Mouse (Mus musculus): ENCODE data around the gene Ap4s1.

The Ap4s1 gene

GRCm38 (mm10) chr12:51704572-51704971, 13.7 kb downstream of the Ap4s1 start:
- no peak for DNase-seq (ENCODE audit: low spot score)

- no peak for DNase-seq (ENCODE audit: low spot score)
Measured at GRCm38 (mm10) chr12:51705778-51706177, 14.9 kb downstream of the Ap4s1 start.

GRCm38 (mm10) chr12:51706673-51707235, 15.9 kb downstream of the Ap4s1 start:
- no peak for DNase-seq (ENCODE audit: low spot score)

- no peak for DNase-seq (ENCODE audit: low spot score)
Measured at GRCm38 (mm10) chr12:51708941-51709686, 18.3 kb downstream of the Ap4s1 start.

- DNase-seq (ENCODE audit: low spot score): no peak
Measured at GRCm38 (mm10) chr12:51709741-51710140, 18.9 kb downstream of the Ap4s1 start.

GRCm38 (mm10) chr12:51710154-51710553, 19.3 kb downstream of the Ap4s1 start:
- DNase-seq (ENCODE audit: low spot score): no peak

GRCm38 (mm10) chr12:51712685-51713084, 21.9 kb downstream of the Ap4s1 start:
- DNase-seq (ENCODE audit: low spot score): peak; percentile 20

- no peak for DNase-seq (ENCODE audit: low spot score)
Measured at GRCm38 (mm10) chr12:51718617-51719016, 27.8 kb downstream of the Ap4s1 start.

- no peak for DNase-seq (ENCODE audit: low spot score)
Measured at GRCm38 (mm10) chr12:51721836-51722235, 31.0 kb downstream of the Ap4s1 start.

GRCm38 (mm10) chr12:51729058-51729457, 38.2 kb downstream of the Ap4s1 start:
- no peak for DNase-seq (ENCODE audit: low spot score)

- DNase-seq (ENCODE audit: low spot score): no peak
Measured at GRCm38 (mm10) chr12:51729827-51730226, 39.0 kb downstream of the Ap4s1 start.

- no peak for DNase-seq (ENCODE audit: low spot score)
Measured at GRCm38 (mm10) chr12:51734605-51735211, 43.9 kb downstream of the Ap4s1 start.

GRCm38 (mm10) chr12:51735840-51736271, 45.0 kb downstream of the Ap4s1 start:
- peak; percentile 24 for DNase-seq (ENCODE audit: low spot score)

- no peak for DNase-seq (ENCODE audit: low spot score)
Measured at GRCm38 (mm10) chr12:51736381-51736780, 45.5 kb downstream of the Ap4s1 start.

- no peak for DNase-seq (ENCODE audit: low spot score)
Measured at GRCm38 (mm10) chr12:51736807-51737206, 46.0 kb downstream of the Ap4s1 start.

- DNase-seq (ENCODE audit: low spot score): no peak
Measured at GRCm38 (mm10) chr12:51741690-51742089, 50.9 kb downstream of the Ap4s1 start.

GRCm38 (mm10) chr12:51744957-51745356, 54.1 kb downstream of the Ap4s1 start:
- no peak for DNase-seq (ENCODE audit: low spot score)

- DNase-seq (ENCODE audit: low spot score): no peak
Measured at GRCm38 (mm10) chr12:51747348-51747747, 56.5 kb downstream of the Ap4s1 start.

GRCm38 (mm10) chr12:51755938-51756598, 65.2 kb downstream of the Ap4s1 start:
- DNase-seq (ENCODE audit: low spot score): no peak

- DNase-seq (ENCODE audit: low spot score): no peak
Measured at GRCm38 (mm10) chr12:51756599-51756961, 65.7 kb downstream of the Ap4s1 start.

- no peak for DNase-seq (ENCODE audit: low spot score)
Measured at GRCm38 (mm10) chr12:51759374-51759773, 68.5 kb downstream of the Ap4s1 start.

- no peak for DNase-seq (ENCODE audit: low spot score)
Measured at GRCm38 (mm10) chr12:51767454-51767853, 76.6 kb downstream of the Ap4s1 start.

- no peak for DNase-seq (ENCODE audit: low spot score)
Measured at GRCm38 (mm10) chr12:51768702-51769101, 77.9 kb downstream of the Ap4s1 start.

Data from MN1 (cell line).